In the genomic region with DNA sequence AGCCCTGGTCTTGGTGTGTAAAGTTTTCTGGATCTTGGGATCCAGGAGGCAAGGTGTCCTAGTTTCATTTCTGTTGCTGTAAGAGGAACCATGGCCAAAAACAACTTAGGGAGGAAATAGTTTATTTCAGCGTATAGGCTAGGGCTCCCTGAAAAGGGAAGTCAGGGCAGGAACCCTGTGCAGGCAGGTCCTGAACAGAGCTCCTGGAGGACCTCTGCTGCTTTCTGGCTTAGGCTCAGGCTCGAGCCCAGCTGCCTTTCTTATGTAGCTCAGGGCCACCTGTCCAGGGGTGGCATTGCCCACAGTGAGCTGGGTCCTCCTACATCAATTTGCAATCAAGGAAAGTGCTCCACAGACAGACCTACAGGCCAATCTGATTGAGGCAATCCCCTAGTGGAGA, we compare ENCODE assay signal across 23 mouse cellular contexts. TPM values are rescaled to one million over a fixed set of nuclear protein-coding genes. Genes with fewer than 3 reads are reported as not detected.
DNase-seq lines count a peak whose midpoint lies in the region; ATAC-seq and TF ChIP-seq lines count a peak whose summit lies in the region.
"Had no signal": no experiment of that assay in that cellular context is flagged by ENCODE, and none has a peak within 500 bp of the region (broad histone marks: within the 10 kb centered on the region; RNA-seq: fewer than 3 reads in every experiment).

No protein-coding gene starts in this region.

- H3K9me3 ChIP-seq in forebrain, embryonic 11.5 days (ENCODE audit: control insufficient read depth, low read length), result no peaks in the 10 kb centered on the region
- H3K9me3 ChIP-seq in forebrain, embryonic 12.5 days, result no peaks in the 10 kb centered on the region
- no peaks in the 10 kb centered on the region for H3K9me3 ChIP-seq in midbrain, embryonic 11.5 days (ENCODE audit: control insufficient read depth, low read length)
- peaks cover 3% of the 10 kb centered on the region; the same call in 1 of the 2 replicates for H3K9me3 ChIP-seq in midbrain, embryonic 14.5 days (ENCODE audit: control insufficient read depth, low read length)
- H3K9me3 ChIP-seq: embryonic facial prominence, embryonic 13.5 days had no signal

- H3K27me3 ChIP-seq in forebrain, embryonic 11.5 days (ENCODE audit: control insufficient read depth, insufficient read depth, low read length), result no peaks in the 10 kb centered on the region
- no peaks in the 10 kb centered on the region for H3K27me3 ChIP-seq in forebrain, embryonic 12.5 days
- no peaks in the 10 kb centered on the region for H3K27me3 ChIP-seq in midbrain, embryonic 11.5 days (ENCODE audit: control insufficient read depth, insufficient read depth, low read length)
- H3K27me3 ChIP-seq in midbrain, embryonic 14.5 days (ENCODE audit: control insufficient read depth, insufficient read depth, low read length), result no peaks in the 10 kb centered on the region
- H3K27me3 ChIP-seq: embryonic facial prominence, embryonic 13.5 days; heart, embryonic 12.5 days; hindbrain, embryonic 12.5 days had no signal

- DNase-seq in forebrain, embryonic 11.5 days (ENCODE audit: low spot score), result peak; percentile 44
- peak; percentile 28 for DNase-seq in midbrain, embryonic 11.5 days (ENCODE audit: low spot score, missing footprints)
- no peak for DNase-seq in midbrain, embryonic 14.5 days
- no peak for DNase-seq in cerebellum, postnatal 4 days (ENCODE audit: low spot score in 2 of 2)
- DNase-seq in kidney, adult 8-10 months, result no peak
- DNase-seq: adrenal gland, adult 8-10 months; adrenal gland, postnatal 36 days; cerebellum, adult 11 months; cerebellum, adult 8-10 months; cerebellum, postnatal 14 days; gastrocnemius, adult 2 months; gastrocnemius, postnatal 25 days; heart, adult 18-20 months; heart, postnatal 36 days had no signal

- H3K9ac ChIP-seq in forebrain, embryonic 11.5 days (ENCODE audit: low read length), result no peak overlapping the region
- no peak overlapping the region for H3K9ac ChIP-seq in forebrain, embryonic 12.5 days
- no peak overlapping the region for H3K9ac ChIP-seq in midbrain, embryonic 11.5 days (ENCODE audit: low read length)
- no peak overlapping the region for H3K9ac ChIP-seq in midbrain, embryonic 14.5 days (replicated peaks; ENCODE audit: low read length)
- H3K9ac ChIP-seq: embryonic facial prominence, embryonic 13.5 days; heart, embryonic 12.5 days; hindbrain, embryonic 12.5 days had no signal

- no peak overlapping the region for H3K27ac ChIP-seq in forebrain, embryonic 11.5 days (ENCODE audit: low read depth, low read length)
- no peak overlapping the region for H3K27ac ChIP-seq in forebrain, embryonic 12.5 days
- no peak overlapping the region for H3K27ac ChIP-seq in midbrain, embryonic 11.5 days (ENCODE audit: low read depth, low read length)
- H3K27ac ChIP-seq in midbrain, embryonic 14.5 days (replicated peaks; ENCODE audit: low read depth, low read length), result no peak overlapping the region
- peak overlapping the region; percentile 33; the same call in 1 of the 2 replicates for H3K27ac ChIP-seq in bone marrow macrophage, adult 2 months (ENCODE audit: insufficient read depth, low read depth, low read length)
- H3K27ac ChIP-seq: embryonic facial prominence, embryonic 13.5 days; gastrocnemius, adult 2 months; hindbrain, embryonic 12.5 days; hindbrain, postnatal 0 days had no signal

- H3K4me3 ChIP-seq in forebrain, embryonic 11.5 days (ENCODE audit: low read depth, low read length), result no peak overlapping the region
- H3K4me3 ChIP-seq in forebrain, embryonic 12.5 days (replicated peaks), result no peak overlapping the region
- H3K4me3 ChIP-seq in midbrain, embryonic 11.5 days (ENCODE audit: low read depth, low read length), result no peak overlapping the region
- H3K4me3 ChIP-seq in midbrain, embryonic 14.5 days (replicated peaks; ENCODE audit: low read depth, low read length), result no peak overlapping the region
- no peak overlapping the region for H3K4me3 ChIP-seq in bone marrow macrophage, adult 2 months (ENCODE audit: insufficient read depth, low read length)
- H3K4me3 ChIP-seq: embryonic facial prominence, embryonic 13.5 days; gastrocnemius, adult 2 months; heart, embryonic 12.5 days; hindbrain, embryonic 12.5 days had no signal

- no peak for TF ChIP-seq POLR2A in bone marrow macrophage, adult 2 months (IDR thresholded peaks at IDR 0.05; ENCODE audit: borderline replicate concordance, low read depth, low read length)

- no peak overlapping the region for H3K4me2 ChIP-seq in forebrain, embryonic 11.5 days (ENCODE audit: low read depth, low read length, severe bottlenecking)
- H3K4me2 ChIP-seq in forebrain, embryonic 12.5 days, result no peak overlapping the region
- H3K4me2 ChIP-seq in midbrain, embryonic 11.5 days, result no peak overlapping the region
- no peak overlapping the region for H3K4me2 ChIP-seq in midbrain, embryonic 14.5 days (ENCODE audit: low read length)
- H3K4me2 ChIP-seq: embryonic facial prominence, embryonic 13.5 days; heart, embryonic 12.5 days; hindbrain, embryonic 12.5 days had no signal

- no peaks in the 10 kb centered on the region for H3K36me3 ChIP-seq in forebrain, embryonic 11.5 days (ENCODE audit: control insufficient read depth, insufficient read depth, low read length)
- H3K36me3 ChIP-seq in forebrain, embryonic 12.5 days (replicated peaks), result no peaks in the 10 kb centered on the region
- H3K36me3 ChIP-seq in midbrain, embryonic 11.5 days (ENCODE audit: control insufficient read depth, insufficient read depth, low read length), result no peaks in the 10 kb centered on the region
- H3K36me3 ChIP-seq in midbrain, embryonic 14.5 days (ENCODE audit: control insufficient read depth, insufficient read depth, low read length), result no peaks in the 10 kb centered on the region
- H3K36me3 ChIP-seq: embryonic facial prominence, embryonic 13.5 days; heart, embryonic 12.5 days; hindbrain, embryonic 12.5 days had no signal

- TF ChIP-seq CTCF in bone marrow macrophage, adult 2 months (IDR thresholded peaks at IDR 0.05; ENCODE audit: low read depth, low read length), result no peak

- no peaks in the 10 kb centered on the region for H3K4me1 ChIP-seq in forebrain, embryonic 11.5 days (replicated peaks; ENCODE audit: control insufficient read depth, insufficient read depth, low read length)
- H3K4me1 ChIP-seq in forebrain, embryonic 12.5 days, result no peaks in the 10 kb centered on the region
- H3K4me1 ChIP-seq in midbrain, embryonic 11.5 days (ENCODE audit: control insufficient read depth, insufficient read depth, low read length), result no peaks in the 10 kb centered on the region
- no peaks in the 10 kb centered on the region for H3K4me1 ChIP-seq in midbrain, embryonic 14.5 days (ENCODE audit: control insufficient read depth, insufficient read depth, low read length)
- peaks cover 8% of the 10 kb centered on the region for H3K4me1 ChIP-seq in bone marrow macrophage, adult 2 months (ENCODE audit: control insufficient read depth, insufficient read depth, low read length)
- H3K4me1 ChIP-seq: embryonic facial prominence, embryonic 13.5 days; heart, embryonic 12.5 days; hindbrain, embryonic 12.5 days had no signal

- ATAC-seq in forebrain, embryonic 11.5 days (replicated peaks; ENCODE audit: low FRiP score), result no peak
- no peak for ATAC-seq in forebrain, embryonic 12.5 days (ENCODE audit: low FRiP score)
- ATAC-seq in midbrain, embryonic 11.5 days (ENCODE audit: low FRiP score), result no peak
- ATAC-seq in midbrain, embryonic 14.5 days (ENCODE audit: low FRiP score, low TSS enrichment), result no peak
- peak; percentile 94 for ATAC-seq in megakaryocyte, adult 5-6 weeks (ENCODE audit: poor library complexity, severe bottlenecking)
- ATAC-seq: forebrain, embryonic 14.5 days; hindbrain, postnatal 0 days; intestine, embryonic 16.5 days had no signal

- WGBS in forebrain, embryonic 11.5 days, result 72% methylated on average over 2 of the region's 2 CpGs
- WGBS in forebrain, embryonic 12.5 days, result 82% methylated on average over 2 of the region's 2 CpGs
- WGBS in midbrain, embryonic 11.5 days, result 61% methylated on average over 2 of the region's 2 CpGs
- WGBS in midbrain, embryonic 14.5 days, result 68% methylated on average over 2 of the region's 2 CpGs

RNA-seq across cellular contexts. Expression of gene Zfp503, which starts 47.8 kb away (rescaled TPM):
- polyA plus RNA-seq in forebrain, embryonic 11.5 days (2014; fragmentation: Nextera tagmentation; extraction: Ambion mirVana), result 6.6 and 6.7 TPM in 2 replicates
- 10.9 and 13.8 TPM in 2 replicates for polyA plus RNA-seq in forebrain, embryonic 12.5 days (2016; fragmentation: Nextera tagmentation; extraction: Ambion mirVana)
- polyA plus RNA-seq in midbrain, embryonic 11.5 days (2014; fragmentation: Nextera tagmentation; extraction: Ambion mirVana), result 6.2 and 7.5 TPM in 2 replicates
- 4.4 and 5.0 TPM in 2 replicates for polyA plus RNA-seq in midbrain, embryonic 14.5 days (2014; fragmentation: Nextera tagmentation; extraction: Ambion mirVana)
- polyA plus RNA-seq in bone marrow macrophage, adult 2 months (2012; ENCODE audit: insufficient read depth, insufficient read length, missing spikeins), result 0.76 and 1.0 TPM in 2 replicates
- total RNA-seq in megakaryocyte, adult 5-6 weeks (2015), result 0.39 and 0.65 TPM in 2 replicates
- 0.51 TPM in 1 of 2 replicates, not detected in the other for total RNA-seq in megakaryocyte, adult 5-6 weeks (2017)

Comparison
In these comparisons a context has a peak if more than half of its experiments do, and no peak if none do; other contexts are left out.
1. DNase-seq: peak in forebrain, embryonic 11.5 days (single experiment) and midbrain, embryonic 11.5 days (single experiment); none in midbrain, embryonic 14.5 days (single experiment), cerebellum, postnatal 4 days (0 of 2) and kidney, adult 8-10 months (0 of 2).